Mouse (Mus musculus) testis, adult 2 months (tissue): ENCODE results near the gene Cd207.

Source experiments
- CTCF ChIP-seq: fragments of 200-500 bp; IDR thresholded peaks from 2 replicates; pipeline ENCODE4 v1.5.1; 2012; ENCODE audit warnings: low read depth, mild to moderate bottlenecking, inconsistent platforms, low read length, moderate library complexity; ENCODE audit not compliant: control insufficient read depth, insufficient read depth, insufficient replicate concordance
- POLR2A ChIP-seq: fragments of 200-500 bp; IDR thresholded peaks from 2 replicates; pipeline ENCODE4 v1.6.1; 2012; ENCODE audit warnings: low read depth, mild to moderate bottlenecking, inconsistent platforms, low read length, moderate library complexity; ENCODE audit not compliant: control insufficient read depth

GRCm38 (mm10) chr6:83703722-83704078 is 26.0 kb upstream of the Cd207 start:
- TF ChIP-seq POLR2A (no peak), CTCF (no peak)
